Mouse (Mus musculus): ENCODE measurements around the gene Adamtsl1. TPM values are rescaled to one million over a fixed set of nuclear protein-coding genes. Genes with fewer than 3 reads are reported as not detected.
A peak's percentile ranks its signal among the peaks of the same experiment; 100 is the strongest.

Adamtsl1 gene
- polyA plus RNA-seq, 1 experiment from 2014 or later, result 7.7 TPM

- no peaks in the 10 kb centered on the region for H3K36me3 ChIP-seq
These were observed 869.2 kb downstream of the Adamtsl1 start for GRCm38 (mm10) chr4:86383124-86383523.

GRCm38 (mm10) chr4:86385121-86385520 is 871.1 kb downstream of the Adamtsl1 start:
- no peak overlapping the region for H3K9ac ChIP-seq
- no peak for ATAC-seq
- H3K4me3 ChIP-seq (replicated peaks), result no peak overlapping the region
- H3K36me3 ChIP-seq, result no peaks in the 10 kb centered on the region
- no peaks in the 10 kb centered on the region for H3K9me3 ChIP-seq
- H3K4me2 ChIP-seq (replicated peaks), result no peak overlapping the region
- no peak overlapping the region for H3K27ac ChIP-seq
- WGBS, result 84% methylated on average over 6 of the region's 6 CpGs
- H3K4me1 ChIP-seq (replicated peaks), result 0 out of 2 replicates have a peak, but pooled peaks cover 4% of the 10 kb centered on the region
- no peaks in the 10 kb centered on the region for H3K27me3 ChIP-seq (replicated peaks)

More at GRCm38 (mm10) chr4:86383124-86383523, 869.2 kb downstream of the Adamtsl1 start:
- no peak for ATAC-seq
- Histone ChIP-seq H3K9ac (no peak overlapping the region), H3K4me2 (replicated peaks) (no peak overlapping the region), H3K27me3 (replicated peaks) (no peaks in the 10 kb centered on the region), H3K4me1 (replicated peaks) (no peaks in the 10 kb centered on the region), H3K9me3 (no peaks in the 10 kb centered on the region), H3K4me3 (replicated peaks) (no peak overlapping the region), H3K27ac (0 out of 2 replicates have a peak overlapping the region, but pooled peaks have one; percentile 17)
- 57% methylated on average over 2 of the region's 2 CpGs for WGBS

GRCm38 (mm10) chr4:86388430-86388829 is 874.5 kb downstream of the Adamtsl1 start:
- WGBS, result 57% methylated on average over 5 of the region's 5 CpGs
- no peak overlapping the region for H3K27ac ChIP-seq
- H3K4me3 ChIP-seq (replicated peaks), result no peak overlapping the region
- no peaks in the 10 kb centered on the region for H3K27me3 ChIP-seq (replicated peaks)
- H3K9me3 ChIP-seq, result no peaks in the 10 kb centered on the region
- no peaks in the 10 kb centered on the region for H3K36me3 ChIP-seq
- H3K4me2 ChIP-seq (replicated peaks), result no peak overlapping the region
- 0 out of 2 replicates have a peak, but pooled peaks have one; percentile 20 for ATAC-seq
- H3K9ac ChIP-seq, result no peak overlapping the region
- H3K4me1 ChIP-seq (replicated peaks), result 0 out of 2 replicates have a peak, but pooled peaks cover 4% of the 10 kb centered on the region

- ATAC-seq, result no peak
- Histone ChIP-seq H3K27me3 (replicated peaks) (no peaks in the 10 kb centered on the region), H3K36me3 (no peaks in the 10 kb centered on the region), H3K9me3 (no peaks in the 10 kb centered on the region), H3K27ac (no peak overlapping the region), H3K9ac (no peak overlapping the region), H3K4me3 (replicated peaks) (no peak overlapping the region), H3K4me1 (replicated peaks) (0 out of 2 replicates have a peak, but pooled peaks cover 4% of the 10 kb centered on the region), H3K4me2 (replicated peaks) (no peak overlapping the region)
- 79% methylated on average over 3 of the region's 3 CpGs for WGBS
These were observed 877.2 kb downstream of the Adamtsl1 start for GRCm38 (mm10) chr4:86391176-86391575.

- Histone ChIP-seq H3K4me2 (replicated peaks) (no peak overlapping the region), H3K9me3 (no peaks in the 10 kb centered on the region), H3K27me3 (replicated peaks) (no peaks in the 10 kb centered on the region), H3K27ac (no peak overlapping the region), H3K4me1 (replicated peaks) (no peaks in the 10 kb centered on the region), H3K9ac (no peak overlapping the region), H3K36me3 (no peaks in the 10 kb centered on the region), H3K4me3 (replicated peaks) (no peak overlapping the region)
- no peak for ATAC-seq
- WGBS, result 82% methylated on average over 6 of the region's 6 CpGs
These were observed 881.7 kb downstream of the Adamtsl1 start for GRCm38 (mm10) chr4:86395636-86396035.

GRCm38 (mm10) chr4:86396672-86397288 is 882.8 kb downstream of the Adamtsl1 start:
- WGBS, result 65% methylated on average over 7 of the region's 7 CpGs
- H3K4me3 ChIP-seq (replicated peaks), result no peak overlapping the region
- H3K4me1 ChIP-seq (replicated peaks), result no peaks in the 10 kb centered on the region
- no peaks in the 10 kb centered on the region for H3K9me3 ChIP-seq
- H3K27ac ChIP-seq, result no peak overlapping the region
- ATAC-seq, result no peak
- no peaks in the 10 kb centered on the region for H3K36me3 ChIP-seq
- no peak overlapping the region for H3K4me2 ChIP-seq (replicated peaks)
- no peak overlapping the region for H3K9ac ChIP-seq
- H3K27me3 ChIP-seq (replicated peaks), result no peaks in the 10 kb centered on the region

GRCm38 (mm10) chr4:86397470-86397869 is 883.5 kb downstream of the Adamtsl1 start:
- Histone ChIP-seq H3K27me3 (replicated peaks) (no peaks in the 10 kb centered on the region), H3K4me1 (replicated peaks) (no peaks in the 10 kb centered on the region), H3K27ac (no peak overlapping the region), H3K9me3 (no peaks in the 10 kb centered on the region), H3K4me3 (replicated peaks) (no peak overlapping the region), H3K36me3 (no peaks in the 10 kb centered on the region), H3K9ac (no peak overlapping the region), H3K4me2 (replicated peaks) (no peak overlapping the region)
- ATAC-seq, result no peak
- WGBS, result 56% methylated on average over 2 of the region's 2 CpGs

- no peak overlapping the region for H3K4me2 ChIP-seq (replicated peaks)
- H3K4me3 ChIP-seq (replicated peaks), result no peak overlapping the region
- ATAC-seq, result no peak
- H3K9ac ChIP-seq, result no peak overlapping the region
- H3K27me3 ChIP-seq (replicated peaks), result no peaks in the 10 kb centered on the region
- no peak overlapping the region for H3K27ac ChIP-seq
- no peaks in the 10 kb centered on the region for H3K9me3 ChIP-seq
- WGBS, result 60% methylated on average over 3 of the region's 3 CpGs
- H3K36me3 ChIP-seq, result no peaks in the 10 kb centered on the region
- H3K4me1 ChIP-seq (replicated peaks), result no peaks in the 10 kb centered on the region
These were observed 887.1 kb downstream of the Adamtsl1 start for GRCm38 (mm10) chr4:86401116-86401515.

- Histone ChIP-seq H3K4me1 (replicated peaks) (0 out of 2 replicates have a peak, but pooled peaks cover 4% of the 10 kb centered on the region), H3K4me2 (replicated peaks) (no peak overlapping the region), H3K36me3 (no peaks in the 10 kb centered on the region), H3K27ac (no peak overlapping the region), H3K9ac (no peak overlapping the region), H3K4me3 (replicated peaks) (no peak overlapping the region), H3K9me3 (no peaks in the 10 kb centered on the region), H3K27me3 (replicated peaks) (no peaks in the 10 kb centered on the region)
- 41% methylated on average over 7 of the region's 7 CpGs for WGBS
- ATAC-seq, result no peak
These were observed 892.7 kb downstream of the Adamtsl1 start for GRCm38 (mm10) chr4:86406501-86407199.

- H3K4me2 ChIP-seq (replicated peaks), result no peak overlapping the region
- H3K4me1 ChIP-seq (replicated peaks), result 0 out of 2 replicates have a peak, but pooled peaks cover 4% of the 10 kb centered on the region
- no peaks in the 10 kb centered on the region for H3K9me3 ChIP-seq
- H3K4me3 ChIP-seq (replicated peaks), result no peak overlapping the region
- no peak overlapping the region for H3K9ac ChIP-seq
- WGBS, result 78% methylated on average over 3 of the region's 3 CpGs
- no peak for ATAC-seq
- no peaks in the 10 kb centered on the region for H3K27me3 ChIP-seq (replicated peaks)
- no peak overlapping the region for H3K27ac ChIP-seq
- no peaks in the 10 kb centered on the region for H3K36me3 ChIP-seq
These were observed 893.2 kb downstream of the Adamtsl1 start for GRCm38 (mm10) chr4:86407200-86407527.

- WGBS, result 62% methylated on average over 9 of the region's 9 CpGs
- Histone ChIP-seq H3K36me3 (no peaks in the 10 kb centered on the region), H3K27ac (no peak overlapping the region), H3K9me3 (no peaks in the 10 kb centered on the region), H3K27me3 (replicated peaks) (no peaks in the 10 kb centered on the region), H3K9ac (no peak overlapping the region), H3K4me3 (replicated peaks) (no peak overlapping the region), H3K4me1 (replicated peaks) (0 out of 2 replicates have a peak, but pooled peaks cover 4% of the 10 kb centered on the region), H3K4me2 (replicated peaks) (no peak overlapping the region)
- ATAC-seq, result no peak
These were observed 894.4 kb downstream of the Adamtsl1 start for GRCm38 (mm10) chr4:86408421-86408820.

GRCm38 (mm10) chr4:86410946-86411345 is 897.0 kb downstream of the Adamtsl1 start:
- Histone ChIP-seq H3K36me3 (no peaks in the 10 kb centered on the region), H3K27ac (no peak overlapping the region), H3K4me2 (replicated peaks) (no peak overlapping the region), H3K9ac (no peak overlapping the region), H3K4me1 (replicated peaks) (0 out of 2 replicates have a peak, but pooled peaks cover 4% of the 10 kb centered on the region), H3K4me3 (replicated peaks) (no peak overlapping the region), H3K27me3 (replicated peaks) (no peaks in the 10 kb centered on the region), H3K9me3 (no peaks in the 10 kb centered on the region)
- ATAC-seq, result no peak
- 87% methylated on average over 3 of the region's 3 CpGs for WGBS

- Histone ChIP-seq H3K27me3 (replicated peaks) (no peaks in the 10 kb centered on the region), H3K9ac (no peak overlapping the region), H3K36me3 (no peaks in the 10 kb centered on the region), H3K9me3 (no peaks in the 10 kb centered on the region), H3K4me2 (replicated peaks) (no peak overlapping the region), H3K4me1 (replicated peaks) (no peaks in the 10 kb centered on the region), H3K27ac (no peak overlapping the region), H3K4me3 (replicated peaks) (no peak overlapping the region)
- 56% methylated on average over 3 of the region's 3 CpGs for WGBS
- ATAC-seq, result no peak
These were observed 899.4 kb downstream of the Adamtsl1 start for GRCm38 (mm10) chr4:86413388-86413787.

Data from intestine, embryonic 15.5 days (tissue).